In genomic region chr8:86884489-86885463, GRCm38 (mm10) we compare ENCODE assay signal across 8 mouse cellular contexts. TPM values are rescaled to one million over a fixed set of nuclear protein-coding genes. Genes with fewer than 3 reads are reported as not detected.
DNase-seq lines count a peak whose midpoint lies in the region; ATAC-seq lines count a peak whose summit lies in the region.

TSS of gene N4bp1 (minus strand) at chr8:86885258.

- H3K4me3 ChIP-seq in intestine, embryonic 14.5 days (ENCODE audit: low read depth, low read length): peak within 1 kb of the TSS; percentile 90

- H3K4me1 ChIP-seq in intestine, embryonic 14.5 days (replicated peaks; ENCODE audit: control insufficient read depth, insufficient read depth, low read length): peaks cover 21% of the 10 kb centered on the region

- intact Hi-C loops in left cerebral cortex, postnatal 14 days (cut with DNase I): loop anchor here (10.0 kb wide), 1 partner anchor 140 kb away; the partner anchor contains the start of genes Gm10638 and Siah1a

- H3K36me3 ChIP-seq in intestine, embryonic 14.5 days (ENCODE audit: control insufficient read depth, insufficient read depth, low read length): 0 out of 2 replicates have a peak, but pooled peaks cover 4% of the 10 kb centered on the region

- H3K4me2 ChIP-seq in intestine, embryonic 14.5 days (ENCODE audit: low read length): peak within 1 kb of the TSS; percentile 91

- no peaks in the 10 kb centered on the region for H3K9me3 ChIP-seq in intestine, embryonic 14.5 days (ENCODE audit: control insufficient read depth, low read length)

- no peaks in the 10 kb centered on the region for H3K27me3 ChIP-seq in intestine, embryonic 14.5 days (replicated peaks; ENCODE audit: control insufficient read depth, insufficient read depth, low read length)

- peak; percentile 87 for ATAC-seq in intestine, embryonic 14.5 days (replicated peaks; ENCODE audit: low FRiP score, low TSS enrichment, low read depth)
- peak; percentile 92 for ATAC-seq in megakaryocyte-erythroid progenitor cell, adult 5-6 weeks (replicated peaks; ENCODE audit: low FRiP score, low TSS enrichment, poor library complexity, severe bottlenecking)

- H3K27ac ChIP-seq in intestine, embryonic 14.5 days (ENCODE audit: low read depth): peak within 1 kb of the TSS; percentile 88

- under 1% methylated on average over 88 of the region's 119 CpGs for WGBS in intestine, embryonic 14.5 days

- DNase-seq in adrenal gland, adult 2 months: peak; percentile 95
- peak; percentile 97 for DNase-seq in embryo, embryonic 11 days
- peak; percentile 88 for DNase-seq in gastrocnemius, postnatal 25 days
- peak; percentile 92 for DNase-seq in intestine, embryonic 14.5 days (ENCODE audit: low spot score)
- DNase-seq in left cerebral cortex, postnatal 14 days (ENCODE audit: low spot score in 2 of 2): peak; percentile 92 to 94
- peak; percentile 94 for DNase-seq in right cerebral cortex, postnatal 14 days
- DNase-seq in urinary bladder, postnatal 25 days (ENCODE audit: low spot score): peak; percentile 87

- peak within 1 kb of the TSS; percentile 81 for H3K9ac ChIP-seq in intestine, embryonic 14.5 days (ENCODE audit: low read length)

RNA-seq across cellular contexts. Expression of gene N4bp1, which starts in this region (rescaled TPM):
- total RNA-seq in adrenal gland, adult 2 months (2021): 10 to 100 TPM; 23.2 to 45.6 TPM
- 13.2 and 19.9 TPM in 2 replicates for polyA plus RNA-seq in adrenal gland, adult 2 months (2012; rRNA removed)
- 10 to 100 TPM; 14.3 to 14.9 TPM for total RNA-seq in gastrocnemius, postnatal 25 days (2021)
- polyA plus RNA-seq in intestine, embryonic 14.5 days (2014; fragmentation: Nextera tagmentation; extraction: Ambion mirVana): 11.2 and 12.2 TPM in 2 replicates
- total RNA-seq in left cerebral cortex, postnatal 14 days (2021): 10 to 100 TPM; 24.8 to 26.3 TPM
- 15.9 and 17.0 TPM in 2 replicates for total RNA-seq in megakaryocyte-erythroid progenitor cell, adult 5-6 weeks (2014; fragmentation: Nextera tagmentation)
- 11.1 and 14.5 TPM in 2 replicates for total RNA-seq in megakaryocyte-erythroid progenitor cell, adult 5-6 weeks (2017)

Comparison
In these comparisons a context has a peak if more than half of its experiments do, and no peak if none do; other contexts are left out.
1. Peak in every context shown above with its lines: DNase-seq, ATAC-seq, H3K4me3 ChIP-seq and H3K27ac ChIP-seq.